Mouse (Mus musculus) liver, adult 2 months (tissue): ENCODE results near the gene Cfap45.

Experiments used
- CTCF ChIP-seq: fragments of 200-500 bp; IDR thresholded peaks from 2 replicates; pipeline ENCODE4 v1.5.1; 2011; ENCODE audit warnings: low read depth, low read length, control low read depth
- POLR2A ChIP-seq: fragments of 200-500 bp; IDR thresholded peaks from 2 replicates; pipeline ENCODE4 v1.6.1; 2011; ENCODE audit warnings: low read length, control low read depth; ENCODE audit not compliant: insufficient read depth; ENCODE audit errors: extremely low read depth

DNA sequence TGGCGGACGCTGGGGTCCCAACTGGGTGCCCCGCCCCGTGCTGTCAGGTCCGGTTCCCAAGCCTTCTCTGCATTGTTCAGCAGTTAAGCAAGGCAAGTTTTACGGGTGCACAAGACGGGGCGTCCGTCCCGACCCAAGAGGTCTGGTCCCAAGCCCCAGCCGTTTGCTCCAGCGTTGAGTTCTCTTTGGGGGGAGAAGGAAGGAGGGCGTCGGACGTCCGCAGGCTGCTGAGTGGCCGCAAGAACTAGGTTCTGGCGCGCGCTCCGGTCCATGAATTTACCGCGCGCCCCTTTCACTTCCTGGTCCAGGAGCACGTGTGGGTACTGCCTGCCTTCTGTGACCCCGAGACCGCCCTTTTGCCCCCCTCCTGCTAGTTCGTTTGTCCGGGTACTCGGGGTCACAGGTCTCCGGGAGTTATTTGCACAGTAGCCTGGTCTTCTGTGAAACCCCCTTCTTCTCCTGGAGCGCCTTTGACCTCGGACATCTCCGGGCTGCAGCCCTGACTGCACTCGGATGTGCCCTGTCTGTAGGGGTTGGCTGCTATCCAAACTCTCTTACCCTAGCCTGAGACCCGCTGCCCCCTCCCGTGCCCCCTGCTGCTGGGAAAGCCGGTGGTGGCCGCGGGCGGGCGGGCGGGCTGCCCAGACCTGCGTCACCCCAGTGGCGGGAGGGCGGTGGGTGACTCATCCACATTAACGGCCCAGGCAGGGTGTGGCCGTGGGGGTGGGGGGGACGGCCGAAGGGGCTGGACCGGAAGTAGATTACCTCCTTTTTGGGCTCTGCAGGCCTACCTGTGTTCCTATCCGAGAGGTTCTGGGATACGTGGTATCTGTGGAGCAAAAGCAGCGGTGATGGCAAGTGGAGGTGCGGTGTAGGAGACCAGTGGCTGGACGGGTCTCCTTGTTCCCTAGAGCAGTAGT lies 19.9 kb upstream of the Cfap45 start:
- TF ChIP-seq CTCF: no peak
- no peak for TF ChIP-seq POLR2A
